Mouse (Mus musculus) embryonic fibroblast, embryonic 13.5 days (primary cell): Measurements from ENCODE around the gene Cdk15.

ENCODE experiments used
- CTCF ChIP-seq: IDR thresholded peaks from 2 replicates; pipeline ENCODE4 v1.5.1; 2011; ENCODE audit warnings: mild to moderate bottlenecking, control low read depth, low read length, moderate library complexity, borderline replicate concordance; ENCODE audit not compliant: insufficient read depth
- POLR2A ChIP-seq: IDR thresholded peaks from 2 replicates; pipeline ENCODE4 v1.6.1; 2011; ENCODE audit warnings: low read depth, mild to moderate bottlenecking, control low read depth, low read length, moderate library complexity

DNA sequence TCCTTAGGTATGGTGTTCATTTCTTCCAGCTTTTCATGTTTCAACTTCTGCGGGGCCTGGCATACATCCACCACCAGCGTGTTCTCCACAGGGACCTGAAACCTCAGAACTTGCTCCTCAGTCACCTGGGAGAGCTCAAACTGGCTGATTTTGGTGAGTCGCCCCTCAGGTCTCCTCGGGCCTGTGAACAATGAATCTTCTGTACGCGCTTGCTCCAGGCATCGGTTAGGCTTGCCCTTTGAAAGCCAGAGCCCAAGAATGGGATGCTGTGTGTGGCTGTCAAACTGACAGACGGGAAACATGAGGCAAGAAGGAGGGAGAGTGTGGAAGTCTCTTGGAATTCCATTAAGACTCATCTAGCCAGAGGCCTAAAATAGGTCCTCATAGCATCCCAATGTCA lies 31.0 kb downstream of the Cdk15 start:
- no peak for TF ChIP-seq POLR2A
- TF ChIP-seq CTCF, result no peak
